Mouse (Mus musculus) left cerebral cortex, postnatal 10 days (tissue): ENCODE measurements around the gene Klhl26. TPM values are rescaled to one million over a fixed set of nuclear protein-coding genes. Genes with fewer than 3 reads are reported as not detected.

Experiments used
- total RNA-seq, 2 experiments: library from RNA; stranded (reverse); gene quantifications; 2 replicates each; pipeline ENCODE4 v1.2.3; 2021

Klhl26 gene
- total RNA-seq, 2 experiments from 2014 or later: 33.1 to 33.8 TPM

Other genes starting within 250 kb of the Klhl26 start
- 100 to 1,000 TPM; 134 to 140 TPM for gene Sugp2, start 242.7 kb downstream of the Klhl26 start, total RNA-seq
- 10 to 100 TPM; 84.6 to 85.4 TPM for gene Armc6, start 242.5 kb downstream of the Klhl26 start, total RNA-seq
- 1 to 10 TPM; 7.9 to 9.4 TPM for gene Homer3, start 194.1 kb downstream of the Klhl26 start, total RNA-seq
- 10 to 100 TPM; 64.9 to 65.2 TPM for gene Ddx49, start 174.5 kb downstream of the Klhl26 start, total RNA-seq
- gene Cope, start 174.4 kb downstream of the Klhl26 start, total RNA-seq: 100 to 1,000 TPM; 124 to 134 TPM
- gene Cers1, start 161.2 kb downstream of the Klhl26 start, total RNA-seq: 10 to 100 TPM; 97.9 to 98.4 TPM
- gene Gdf1, start 147.2 kb downstream of the Klhl26 start, total RNA-seq: 10 to 100 TPM in 1 of 2 experiments, 1 to 10 TPM in 1; 6.6 to 13.0 TPM
- gene Upf1, start 123.7 kb downstream of the Klhl26 start, total RNA-seq: 10 to 100 TPM; 46.9 to 48.1 TPM
- gene Comp, start 103.4 kb downstream of the Klhl26 start, total RNA-seq: under 1 TPM in 1 of 2 experiments, not detected in 1; 0.14 TPM
- gene Crtc1, start 37.4 kb downstream of the Klhl26 start, total RNA-seq: 100 to 1,000 TPM in 1 of 2 experiments, 10 to 100 TPM in 1; 98.8 to 105 TPM
- gene Tmem59l, start 10.4 kb upstream of the Klhl26 start, total RNA-seq: 100 to 1,000 TPM; 146 to 159 TPM
- 1 to 10 TPM; 7.0 to 9.5 TPM for gene Crlf1, start 16.2 kb upstream of the Klhl26 start, total RNA-seq
- 100 to 1,000 TPM in 1 of 2 experiments, 10 to 100 TPM in 1; 95.1 to 106 TPM for gene Rex1bd, start 29.8 kb upstream of the Klhl26 start, total RNA-seq
- 1,000 to 10,000 TPM in 1 of 2 experiments, 100 to 1,000 TPM in 1; 991 to 1,007 TPM for gene Uba52, start 33.8 kb upstream of the Klhl26 start, total RNA-seq
- 100 to 1,000 TPM; 361 to 375 TPM for gene Fkbp8, start 50.8 kb upstream of the Klhl26 start, total RNA-seq
- gene Kxd1, start 51.0 kb upstream of the Klhl26 start, total RNA-seq: 10 to 100 TPM; 37.5 to 41.2 TPM
- 10 to 100 TPM; 15.1 to 18.5 TPM for gene Ell, start 62.5 kb upstream of the Klhl26 start, total RNA-seq
- 10 to 100 TPM; 46.6 to 53.2 TPM for gene Isyna1, start 117.4 kb upstream of the Klhl26 start, total RNA-seq
- gene Ssbp4, start 131.9 kb upstream of the Klhl26 start, total RNA-seq: 100 to 1,000 TPM; 236 to 250 TPM
- gene Lrrc25, start 139.2 kb upstream of the Klhl26 start, total RNA-seq: 1 to 10 TPM in 1 of 2 experiments, under 1 TPM in 1; 0.94 to 1.1 TPM
- not detected for gene Gdf15, start 155.5 kb upstream of the Klhl26 start, total RNA-seq
- 10 to 100 TPM; 11.5 to 15.9 TPM for gene Pgpep1, start 183.4 kb upstream of the Klhl26 start, total RNA-seq
- 10 to 100 TPM; 68.2 to 80.4 TPM for gene Lsm4, start 196.3 kb upstream of the Klhl26 start, total RNA-seq
- 100 to 1,000 TPM; 147 to 149 TPM for gene Jund, start 222.0 kb upstream of the Klhl26 start, total RNA-seq
- gene Iqcn, start 226.5 kb upstream of the Klhl26 start, total RNA-seq: under 1 TPM in 1 of 2 experiments, not detected in 1; 0.19 TPM
- gene Gm3336, start 241.6 kb upstream of the Klhl26 start, total RNA-seq: not detected
- gene Pde4c, start 246.8 kb upstream of the Klhl26 start, total RNA-seq: under 1 TPM; 0.49 to 0.61 TPM